Mouse (Mus musculus) 3T3-L1 (cell line): ENCODE measurements around the gene Map10.

Experiments
- DNase-seq: peaks from one replicate; pipeline ENCODE4 v3.0.0-alpha.2; 2015; ENCODE audit warnings: low read depth, low spot score

Gene Map10

DNA sequence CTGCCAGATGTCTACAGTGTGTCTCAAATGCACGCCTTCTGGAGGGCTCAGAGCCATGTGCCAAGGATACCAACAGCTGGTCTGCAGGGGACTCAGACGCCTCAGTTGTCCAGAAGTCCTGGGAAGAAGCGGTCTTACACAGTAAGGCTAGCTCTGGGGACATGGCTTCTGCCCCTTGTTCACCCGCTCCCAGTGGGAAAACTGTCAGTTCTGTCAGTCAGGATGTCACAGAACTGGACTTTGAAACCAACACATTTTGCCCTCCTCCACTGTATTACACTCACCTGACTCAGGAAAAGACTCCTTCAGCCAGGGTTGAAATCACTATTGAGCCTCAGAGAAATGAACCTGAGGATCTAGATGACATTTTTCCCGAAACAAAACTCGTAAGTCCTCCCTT, 802 bp downstream of the Map10 start:
- no peak for DNase-seq

DNA sequence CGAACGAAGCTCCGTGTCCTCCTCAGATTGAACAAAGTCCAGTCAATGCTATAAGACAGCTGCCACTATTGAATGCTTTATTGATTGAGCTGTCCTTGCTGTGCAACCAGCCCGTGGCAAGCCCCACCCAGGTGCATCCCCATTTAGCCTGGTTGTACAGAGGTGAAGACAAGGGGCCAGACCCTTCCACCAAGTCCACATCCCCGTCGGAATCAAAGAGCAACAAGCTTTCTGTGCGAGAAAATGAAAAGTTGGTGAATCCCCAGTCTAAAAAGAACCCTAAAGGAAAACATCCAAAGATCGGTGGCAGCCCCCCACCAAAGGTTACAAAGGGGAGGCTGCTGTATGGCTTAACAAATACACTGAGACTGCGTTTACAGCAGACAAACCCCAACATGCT, 1.3 kb downstream of the Map10 start:
- no peak for DNase-seq

DNA sequence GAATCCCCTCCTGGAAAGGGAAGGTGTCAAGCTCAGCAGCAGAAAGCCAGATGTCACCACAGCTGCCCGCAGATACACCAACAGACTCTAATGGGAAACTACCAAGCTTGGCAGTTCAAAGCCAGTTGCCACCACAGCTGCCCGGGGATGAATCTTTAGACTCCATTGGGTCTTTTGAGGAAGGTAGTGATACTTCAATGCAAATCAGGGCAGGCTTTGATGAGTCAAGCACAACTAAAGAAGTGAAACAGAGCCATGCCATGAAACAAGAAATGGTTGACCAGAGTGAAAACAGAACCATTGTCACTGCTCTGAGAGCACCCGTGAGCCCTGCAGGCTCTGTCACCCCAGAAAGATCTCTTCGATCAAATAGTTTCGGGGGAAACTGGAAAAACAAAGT, 1.8 kb downstream of the Map10 start:
- no peak for DNase-seq

DNA sequence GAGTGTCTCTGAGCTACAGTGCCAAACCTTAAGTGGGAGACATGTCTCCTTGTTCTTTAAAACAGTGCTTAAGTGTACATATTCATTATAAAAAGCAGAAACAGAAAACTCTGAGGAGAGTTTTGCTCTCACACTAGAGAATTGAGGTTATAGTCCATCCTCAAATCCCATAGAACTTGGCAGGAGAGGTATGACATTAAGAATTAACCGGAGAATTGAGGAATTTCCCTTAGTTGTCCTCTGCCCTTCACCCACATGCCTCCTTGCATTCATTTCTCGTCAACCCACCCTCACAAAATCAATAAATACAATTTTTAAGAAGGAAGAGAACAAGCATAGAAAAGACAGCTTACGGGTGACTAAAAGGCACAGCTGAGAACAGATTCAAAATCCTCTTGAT, 6.2 kb downstream of the Map10 start:
- DNase-seq, result no peak

DNA sequence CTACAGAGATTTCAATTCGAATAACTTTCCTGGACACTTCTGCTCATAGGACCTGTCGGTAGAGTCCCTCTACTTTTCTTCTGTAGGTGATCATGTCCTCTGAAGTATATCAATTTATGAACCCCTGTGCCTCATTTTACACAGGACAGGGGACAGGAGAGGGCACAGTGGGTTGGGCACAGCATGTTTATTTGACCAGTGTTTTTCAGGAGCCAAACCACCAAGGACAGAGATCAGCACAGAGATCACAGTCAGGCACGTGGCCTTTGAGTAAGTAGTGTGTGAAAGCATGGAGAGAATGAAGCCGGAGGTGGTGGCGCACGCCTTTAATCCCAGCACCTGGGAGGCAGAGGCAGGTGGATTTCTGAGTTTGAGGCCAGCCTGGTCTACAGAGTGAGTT, 7.9 kb downstream of the Map10 start:
- no peak for DNase-seq

DNA sequence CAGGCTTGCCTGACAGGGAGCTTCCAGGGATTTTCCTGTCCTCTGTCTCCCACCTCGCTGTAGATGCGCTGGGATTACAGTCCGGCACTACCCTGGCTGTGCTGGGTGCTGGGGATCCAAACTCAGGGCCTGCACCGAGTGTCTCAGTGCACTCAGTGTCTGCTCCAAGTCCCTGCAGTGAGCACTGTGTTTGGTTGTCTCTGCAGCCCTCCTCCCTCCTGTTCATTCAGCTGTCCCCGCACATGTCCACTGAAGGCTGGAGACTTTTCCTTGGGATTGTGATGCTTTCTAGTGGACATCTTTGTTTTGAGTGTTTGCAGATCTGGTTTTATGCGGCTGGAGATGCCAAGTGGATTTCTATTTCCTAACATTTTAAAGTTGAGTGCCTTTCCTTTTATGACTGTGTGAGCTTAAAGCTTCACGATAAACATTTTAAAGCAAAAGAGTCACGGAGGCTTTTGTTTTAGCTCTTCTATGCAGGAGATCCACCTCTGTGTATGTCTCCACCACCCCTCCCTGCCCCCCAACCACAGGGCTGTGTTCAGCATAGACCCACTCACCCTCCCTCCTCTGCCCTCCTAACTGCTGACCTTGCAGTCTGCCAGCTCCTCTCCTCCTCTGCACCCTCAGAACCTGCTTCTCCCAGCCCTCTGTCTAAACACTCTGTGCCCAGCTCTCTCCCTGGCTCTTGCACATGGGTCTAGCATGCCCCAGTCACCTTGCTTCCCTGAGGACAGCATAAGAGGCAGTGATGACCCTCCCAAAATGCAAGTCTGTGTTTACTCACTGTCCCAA, 9.4 kb downstream of the Map10 start:
- no peak for DNase-seq

DNA sequence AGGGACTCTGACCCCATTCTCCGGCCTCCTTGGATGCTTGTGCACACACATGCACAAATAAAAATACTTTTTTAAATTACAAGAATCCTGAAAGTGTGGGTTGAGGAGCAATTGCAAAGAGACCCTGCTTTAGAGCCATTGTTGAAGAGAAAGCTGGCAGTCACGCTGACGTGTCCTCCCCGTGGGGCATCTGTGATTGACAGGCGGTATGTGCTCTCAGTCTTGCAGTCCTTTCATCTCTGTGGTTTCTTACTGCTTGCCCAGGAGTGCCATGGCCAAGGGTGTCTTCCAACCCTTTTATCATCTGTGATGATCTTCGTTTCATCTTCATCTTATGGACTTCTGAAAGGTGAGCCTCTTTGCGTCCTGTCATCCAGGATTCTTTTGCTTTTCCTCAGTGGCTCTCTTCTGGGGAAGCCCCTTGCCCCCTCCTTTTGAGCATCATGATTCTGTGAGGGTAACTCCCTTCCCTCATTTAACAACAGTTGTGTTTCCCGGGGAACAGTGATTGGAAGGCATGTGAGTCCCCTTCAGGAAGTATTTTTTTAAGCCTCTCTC, 11.3 kb downstream of the Map10 start:
- no peak for DNase-seq

DNA sequence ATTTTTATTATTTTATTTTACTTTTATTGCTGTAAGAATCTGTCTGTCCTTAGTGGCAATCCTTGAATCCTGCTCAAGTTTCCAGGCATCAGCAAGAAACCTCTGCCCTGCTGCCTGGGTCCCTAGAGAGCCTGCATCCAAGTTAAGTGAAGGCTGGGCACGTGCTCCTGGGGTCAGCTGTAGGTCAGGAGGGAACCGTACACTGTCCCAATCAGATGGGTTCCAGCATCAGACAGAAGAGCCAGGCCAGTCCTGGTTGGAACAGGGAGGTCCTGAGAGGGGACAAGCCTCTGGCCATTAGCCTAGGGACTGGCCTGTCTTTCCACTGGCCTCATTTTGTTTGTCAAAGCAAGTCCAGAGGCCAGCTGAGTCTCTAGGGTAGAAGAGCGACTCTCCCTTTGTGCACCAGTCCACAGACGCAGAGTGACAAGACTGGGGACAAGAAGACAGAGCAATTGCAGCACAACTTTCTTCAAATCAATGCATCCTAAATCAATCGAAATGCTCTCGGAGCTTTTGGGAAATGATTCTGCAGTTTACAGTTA, 15.7 kb downstream of the Map10 start:
- no peak for DNase-seq

DNA sequence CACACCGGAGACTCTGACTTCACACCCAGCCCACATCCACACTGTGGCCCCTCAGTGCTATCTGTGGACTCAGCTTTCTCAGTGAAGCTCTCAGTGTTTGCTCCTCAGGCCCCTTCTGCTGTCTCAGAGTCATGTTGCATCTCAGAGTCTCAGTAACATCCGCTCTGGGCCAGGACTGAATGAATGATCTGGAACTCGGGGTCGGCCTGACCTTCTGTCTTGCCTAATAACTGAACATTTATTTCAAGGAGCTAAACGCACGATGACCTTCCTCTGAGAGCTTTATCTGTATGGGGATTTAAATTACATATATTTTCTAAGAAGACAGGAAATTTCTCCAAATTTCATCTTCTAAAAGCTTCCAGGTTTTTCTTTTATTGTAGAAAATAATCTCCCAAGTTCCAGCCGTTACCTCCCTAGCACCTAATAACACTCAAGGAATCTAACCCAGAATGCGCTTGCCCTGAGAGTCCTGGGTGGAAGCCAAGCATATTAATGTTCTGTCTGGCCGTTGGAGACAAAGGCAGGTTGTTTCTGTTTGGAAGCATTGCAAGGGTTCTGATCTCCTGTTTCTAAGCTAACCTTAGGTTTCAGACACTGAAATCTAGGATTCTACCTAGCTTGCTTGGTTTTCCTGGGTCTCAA, 16.7 kb downstream of the Map10 start:
- DNase-seq, result no peak

DNA sequence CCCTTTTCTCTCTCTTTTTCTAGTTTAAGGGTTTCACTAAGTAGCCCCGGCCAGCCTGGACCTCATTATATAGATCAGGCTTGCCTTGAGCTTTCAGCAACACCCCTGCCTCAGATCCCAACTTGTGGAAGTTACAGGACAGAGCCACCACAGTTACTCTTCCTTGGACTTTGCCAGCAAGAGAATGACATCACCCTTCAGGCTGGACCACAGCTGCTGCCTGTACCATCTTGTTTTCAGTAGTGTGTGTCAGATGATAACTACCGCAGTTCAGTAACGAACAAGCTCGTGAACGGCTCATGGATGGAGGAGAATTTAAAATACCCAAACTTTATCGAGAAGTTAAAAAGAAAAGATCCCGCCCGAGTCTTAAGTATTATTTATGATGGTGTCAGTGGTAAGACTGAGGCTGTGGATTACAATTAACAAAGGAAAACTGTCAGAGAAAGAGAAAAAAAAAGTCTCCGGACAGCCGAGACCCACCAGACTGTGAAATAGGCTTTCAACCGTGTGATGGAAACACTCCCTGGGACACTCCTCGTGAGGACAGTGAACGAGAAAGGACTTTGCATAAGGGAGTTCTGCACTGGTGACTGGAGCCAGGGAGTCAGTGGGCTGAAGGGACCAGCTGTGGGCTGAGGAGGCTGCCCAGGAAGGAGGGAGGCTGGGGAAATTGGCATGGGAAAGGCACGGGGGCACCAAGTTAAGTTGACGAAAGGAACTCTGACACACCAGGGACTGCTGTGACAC, 20.7 kb downstream of the Map10 start:
- DNase-seq, result no peak

DNA sequence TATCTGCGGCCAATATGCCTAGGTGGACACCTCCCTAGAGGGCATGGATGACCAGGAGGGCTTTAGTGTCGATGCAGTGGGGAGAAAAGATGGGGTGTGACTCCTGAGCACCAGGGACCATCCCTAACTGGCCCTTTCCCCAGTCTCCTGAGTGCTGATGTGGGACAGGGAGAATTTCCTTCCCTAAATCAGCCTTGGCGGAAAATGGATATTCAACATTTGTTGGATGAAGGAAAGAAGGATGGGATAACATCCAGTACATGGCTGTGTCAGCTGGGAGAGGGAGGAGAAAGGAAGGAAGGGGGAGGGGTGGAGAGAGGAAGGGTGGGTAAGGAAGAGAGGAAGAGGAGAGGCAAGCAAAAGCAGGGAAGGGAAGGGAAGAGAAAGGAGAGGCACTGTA, 21.3 kb downstream of the Map10 start:
- DNase-seq, result no peak

DNA sequence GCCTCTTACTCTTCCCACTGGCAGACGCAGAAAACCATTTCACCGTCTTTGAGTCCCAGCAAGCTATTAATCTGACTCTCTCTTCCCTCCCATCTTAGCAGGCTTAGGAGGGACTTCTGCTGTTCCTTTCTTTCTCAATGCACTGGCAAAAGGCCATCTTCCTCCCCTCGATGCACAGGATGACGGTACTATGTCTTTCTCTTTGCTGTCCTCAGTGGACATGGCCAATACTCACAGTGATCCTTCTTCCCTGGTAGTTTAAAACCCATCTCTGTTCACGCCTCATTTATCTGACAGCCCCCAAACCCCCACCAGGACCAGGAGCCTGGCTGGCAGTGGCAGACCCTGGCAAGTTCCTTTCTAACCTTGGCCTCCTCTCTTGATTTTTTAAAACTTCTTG, 22.8 kb downstream of the Map10 start:
- DNase-seq, result no peak

DNA sequence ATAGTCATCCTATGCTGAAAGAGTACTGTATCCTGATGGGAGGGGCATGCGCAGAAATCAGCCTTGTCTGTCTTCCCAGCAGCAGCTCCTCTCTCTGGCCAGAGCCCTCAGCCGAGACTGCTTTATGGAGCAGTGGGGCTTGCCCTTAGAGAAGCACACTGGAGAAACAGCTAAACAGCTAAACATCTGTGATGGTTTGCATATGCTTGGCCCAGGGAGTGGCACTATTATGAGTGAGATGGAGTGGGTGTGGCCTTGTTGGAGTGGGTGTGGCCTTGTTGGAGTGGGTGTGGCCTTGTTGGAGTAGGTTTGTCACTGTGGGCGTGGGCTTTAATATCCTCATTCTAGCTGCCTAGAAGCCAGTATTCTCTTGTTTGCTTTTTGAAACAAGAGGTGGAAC, 23.6 kb downstream of the Map10 start:
- no peak for DNase-seq

DNA sequence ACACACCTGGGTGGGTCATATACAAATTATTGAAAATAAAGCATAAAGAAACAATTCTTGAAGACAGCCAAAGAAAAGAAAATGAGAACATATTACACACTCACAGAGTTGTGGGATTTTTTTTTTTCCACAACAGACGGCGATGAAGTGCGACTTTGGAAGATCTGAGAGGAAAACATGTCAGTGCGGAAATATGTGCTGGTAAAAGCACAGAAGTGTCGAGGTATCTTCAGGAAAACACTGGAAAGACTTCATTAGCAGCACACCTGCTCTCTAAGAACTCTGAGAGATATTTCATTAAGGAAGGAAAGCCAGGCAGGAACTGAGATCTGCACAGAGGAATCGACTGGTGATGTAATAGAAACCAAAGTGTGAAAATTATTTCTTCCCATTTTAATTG, 26.3 kb downstream of the Map10 start:
- no peak for DNase-seq

DNA sequence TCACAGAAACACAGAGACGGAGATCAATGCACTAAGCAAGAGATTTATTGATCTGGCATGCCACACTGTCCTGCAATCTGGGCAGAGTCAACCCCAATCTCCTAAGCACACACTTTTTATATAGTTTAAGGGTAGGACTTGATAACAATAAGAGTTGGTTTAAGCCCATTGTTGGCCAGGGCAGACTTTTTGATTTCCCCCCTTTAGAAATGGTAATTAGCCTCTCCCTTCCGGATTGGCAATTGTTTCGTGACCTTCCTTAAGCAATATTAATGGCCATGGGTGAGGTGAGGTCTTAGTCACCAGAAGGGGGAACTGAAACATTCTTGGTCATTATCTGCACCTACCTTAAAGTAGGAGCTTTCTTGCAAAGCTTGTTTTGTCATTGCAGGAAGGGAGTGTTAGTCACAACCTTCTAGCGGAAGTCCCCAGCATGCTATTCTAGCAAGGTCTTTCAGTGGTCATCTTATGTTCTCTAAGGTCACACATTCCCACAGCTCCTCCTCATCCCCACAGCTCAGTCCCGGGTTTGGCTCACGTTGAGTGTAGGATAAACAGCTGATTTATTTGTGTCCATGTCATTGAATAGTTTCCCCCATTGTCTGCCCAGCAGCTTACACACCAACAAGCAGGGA, 29.9 kb downstream of the Map10 start:
- DNase-seq, result no peak

DNA sequence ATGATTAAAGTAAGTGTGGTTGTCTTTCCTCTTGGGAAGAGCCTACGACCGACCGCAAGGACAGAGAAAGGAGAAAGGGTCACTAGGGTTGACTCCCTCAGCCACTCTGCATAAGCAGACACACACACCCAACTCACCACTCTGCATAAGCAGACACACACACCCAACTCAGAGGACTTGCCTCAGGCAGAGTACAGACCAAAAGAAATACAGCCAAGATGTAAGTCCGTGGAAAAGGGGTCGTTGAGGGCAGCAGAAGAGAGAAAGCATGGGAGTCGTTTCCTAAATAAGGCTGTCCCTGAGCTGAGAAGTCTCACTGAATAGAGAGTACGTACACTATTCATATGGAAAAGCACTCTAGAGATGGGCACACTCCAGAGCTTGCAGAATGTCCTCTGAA, 30.8 kb downstream of the Map10 start:
- DNase-seq, result no peak

DNA sequence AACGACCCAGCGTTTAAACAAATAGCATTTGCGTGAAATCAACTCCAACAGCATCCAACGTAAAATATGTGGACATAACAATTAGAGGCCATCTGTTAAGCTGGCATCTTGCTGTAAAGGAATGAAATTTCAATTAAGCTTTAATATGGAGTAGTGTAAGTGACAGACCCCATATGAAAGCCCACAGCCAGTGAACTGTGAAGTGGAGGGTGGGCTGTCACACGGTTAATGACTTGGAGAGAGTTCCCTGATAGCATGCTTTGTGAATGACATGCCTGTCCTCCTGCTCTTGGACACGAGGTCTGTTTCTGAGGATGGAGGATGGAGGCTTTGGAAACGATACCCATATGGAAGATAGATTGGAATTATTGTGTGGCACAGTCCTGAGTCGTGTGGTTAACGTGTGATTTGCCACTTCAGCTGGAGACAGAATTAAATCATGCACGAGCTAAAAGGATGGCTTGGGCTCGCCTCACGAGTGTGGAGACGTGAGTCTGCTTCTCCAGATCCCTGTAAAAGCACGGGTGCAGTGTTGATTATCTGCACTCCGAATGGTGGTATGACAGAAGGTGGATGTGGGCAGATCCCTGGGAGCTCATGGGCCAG, 33.4 kb downstream of the Map10 start:
- DNase-seq, result no peak

DNA sequence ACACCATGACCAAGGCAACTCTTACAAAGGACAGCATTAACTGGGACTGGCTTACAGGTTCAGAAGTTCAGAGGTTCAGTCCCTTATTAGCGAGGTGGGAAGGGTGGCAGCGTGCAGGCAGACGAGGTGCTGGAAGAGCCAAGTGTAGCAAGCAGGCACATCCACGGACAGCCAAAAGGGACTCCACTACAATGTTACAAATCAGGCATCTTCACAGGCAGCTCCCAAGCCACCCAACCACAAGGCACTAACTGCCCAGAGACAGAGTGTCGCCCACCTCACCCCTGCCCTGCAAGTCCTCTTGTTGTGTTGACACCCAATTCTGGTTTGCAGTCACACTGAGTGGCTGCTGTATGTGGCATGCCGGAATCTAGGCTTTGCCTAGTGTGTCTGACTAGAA, 34.8 kb downstream of the Map10 start:
- no peak for DNase-seq

DNA sequence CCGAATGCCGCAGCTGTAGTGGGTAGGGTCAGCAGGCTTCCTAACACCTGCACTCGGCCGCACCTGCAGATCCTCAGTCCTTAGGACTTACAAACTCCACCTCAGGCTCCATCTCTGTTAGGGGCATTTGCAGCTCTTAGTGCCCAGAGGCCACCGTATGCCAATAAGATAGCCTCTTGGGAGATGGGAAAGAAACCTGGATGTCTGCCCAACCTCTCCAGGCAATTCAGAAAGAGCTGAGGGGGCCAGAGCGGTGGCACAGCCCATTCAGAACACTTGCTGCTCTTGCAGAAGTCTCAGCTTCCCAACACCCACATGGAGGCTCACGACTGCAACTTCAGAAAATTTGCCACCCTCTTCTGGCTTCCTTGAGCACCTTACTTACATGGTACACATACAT, 36.2 kb downstream of the Map10 start:
- DNase-seq, result no peak

DNA sequence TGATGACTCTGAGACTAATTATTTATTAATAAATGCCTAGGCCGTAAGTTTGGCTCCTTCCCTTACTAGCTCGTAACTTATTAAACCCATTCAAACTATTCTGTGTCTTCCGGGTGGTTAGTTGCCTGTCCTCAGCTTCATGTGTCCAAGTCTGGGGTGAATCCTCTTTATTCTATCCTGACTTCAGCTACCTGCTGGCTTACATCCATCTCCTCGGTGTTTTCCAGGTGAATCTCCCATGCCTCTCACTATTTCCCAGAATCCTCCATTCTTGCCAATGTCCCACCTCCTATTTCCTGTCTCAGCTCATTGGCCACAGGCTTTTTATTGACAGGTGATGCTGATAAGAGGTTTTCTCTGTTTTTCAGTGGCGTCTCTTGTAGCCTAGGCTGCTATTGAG, 39.6 kb downstream of the Map10 start:
- no peak for DNase-seq

DNA sequence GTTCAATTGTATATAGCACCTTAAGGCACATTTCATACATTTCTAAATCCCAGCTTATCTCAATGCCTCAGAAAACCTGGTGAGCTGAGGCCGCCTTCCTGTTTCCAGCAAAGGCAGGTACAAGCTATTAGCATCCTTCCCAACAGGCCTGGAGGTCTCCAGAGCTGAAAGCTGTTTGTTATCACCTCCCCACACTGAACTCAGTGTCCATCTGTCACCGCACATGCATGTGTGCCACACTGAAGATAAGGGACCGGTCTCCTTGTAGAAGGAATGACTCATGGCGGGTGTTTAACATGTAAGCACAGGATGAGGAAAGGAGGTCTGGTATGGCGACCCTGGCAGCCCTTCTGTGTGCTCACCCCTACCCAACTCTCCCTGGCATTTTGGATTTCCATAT, 41.9 kb downstream of the Map10 start:
- no peak for DNase-seq
